Mouse (Mus musculus): ENCODE data around the gene Yeats2. TPM values are rescaled to one million over a fixed set of nuclear protein-coding genes. Genes with fewer than 3 reads are reported as not detected.

The Yeats2 gene
- polyA plus RNA-seq, 1 experiment from 2014 or later = 31.1 TPM

- Histone ChIP-seq H3K4me3 (ENCODE audit: low read depth, low read length) (peak within 1 kb of the TSS; percentile 65), H3K36me3 (ENCODE audit: control insufficient read depth, insufficient read depth, low read length) (no peaks in the 10 kb centered on the region), H3K27ac (ENCODE audit: low read depth, low read length) (no peak within 1 kb of the TSS), H3K4me2 (replicated peaks; ENCODE audit: low read depth, low read length) (peak within 1 kb of the TSS; percentile 90), H3K4me1 (replicated peaks; ENCODE audit: control insufficient read depth, insufficient read depth, low read length) (no peaks in the 10 kb centered on the region), H3K9ac (ENCODE audit: low read depth, low read length) (peak within 1 kb of the TSS; percentile 79), H3K9me3 (ENCODE audit: control insufficient read depth, low read length) (no peaks in the 10 kb centered on the region), H3K27me3 (ENCODE audit: control insufficient read depth, insufficient read depth, low read length) (no peaks in the 10 kb centered on the region)
- peak; percentile 77 for DNase-seq (ENCODE audit: low spot score)
- peak; percentile 92 for ATAC-seq (ENCODE audit: low FRiP score)
- WGBS = under 1% methylated on average over 83 of the region's 90 CpGs
Measured at GRCm38 (mm10) chr16:20240468-20241414, 99.9 kb downstream of the Yeats2 start, which contains the start of gene Map6d1. Gene Map6d1 (minus strand): TSS chr16:20241358.

DNA sequence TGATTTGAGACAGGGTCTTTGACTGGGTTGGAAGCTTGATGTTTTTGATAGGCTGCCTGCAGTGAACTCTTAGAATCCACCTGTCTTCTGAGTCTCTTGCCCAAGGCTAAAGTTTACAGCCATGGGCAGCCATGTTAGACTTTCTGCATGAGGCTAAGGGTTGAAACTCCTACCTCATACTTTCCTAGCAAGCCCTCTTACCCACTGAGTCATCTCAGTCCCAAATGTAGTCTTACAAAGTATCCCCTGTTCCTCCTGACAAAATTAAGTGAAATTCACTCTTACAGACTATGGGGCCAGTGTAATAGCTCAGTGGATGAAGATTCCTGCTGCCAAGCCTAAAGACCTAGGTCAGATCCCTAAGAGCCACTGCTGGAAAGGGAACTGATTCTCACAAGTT, 106.2 kb downstream of the Yeats2 start:
- DNase-seq (ENCODE audit: low spot score) (no peak), ATAC-seq (ENCODE audit: low FRiP score) (no peak)
- no peaks in the 10 kb centered on the region for H3K27me3 ChIP-seq (ENCODE audit: control insufficient read depth, insufficient read depth, low read length)
- H3K4me1 ChIP-seq (replicated peaks; ENCODE audit: control insufficient read depth, insufficient read depth, low read length) = no peaks in the 10 kb centered on the region
- H3K9me3 ChIP-seq (ENCODE audit: control insufficient read depth, low read length) = no peaks in the 10 kb centered on the region
- no peaks in the 10 kb centered on the region for H3K36me3 ChIP-seq (ENCODE audit: control insufficient read depth, insufficient read depth, low read length)
- H3K4me3 ChIP-seq (ENCODE audit: low read depth, low read length) = no peak overlapping the region
- no peak overlapping the region for H3K9ac ChIP-seq (ENCODE audit: low read depth, low read length)
- H3K27ac ChIP-seq (ENCODE audit: low read depth, low read length) = no peak overlapping the region
- H3K4me2 ChIP-seq (replicated peaks; ENCODE audit: low read depth, low read length) = no peak overlapping the region

DNA sequence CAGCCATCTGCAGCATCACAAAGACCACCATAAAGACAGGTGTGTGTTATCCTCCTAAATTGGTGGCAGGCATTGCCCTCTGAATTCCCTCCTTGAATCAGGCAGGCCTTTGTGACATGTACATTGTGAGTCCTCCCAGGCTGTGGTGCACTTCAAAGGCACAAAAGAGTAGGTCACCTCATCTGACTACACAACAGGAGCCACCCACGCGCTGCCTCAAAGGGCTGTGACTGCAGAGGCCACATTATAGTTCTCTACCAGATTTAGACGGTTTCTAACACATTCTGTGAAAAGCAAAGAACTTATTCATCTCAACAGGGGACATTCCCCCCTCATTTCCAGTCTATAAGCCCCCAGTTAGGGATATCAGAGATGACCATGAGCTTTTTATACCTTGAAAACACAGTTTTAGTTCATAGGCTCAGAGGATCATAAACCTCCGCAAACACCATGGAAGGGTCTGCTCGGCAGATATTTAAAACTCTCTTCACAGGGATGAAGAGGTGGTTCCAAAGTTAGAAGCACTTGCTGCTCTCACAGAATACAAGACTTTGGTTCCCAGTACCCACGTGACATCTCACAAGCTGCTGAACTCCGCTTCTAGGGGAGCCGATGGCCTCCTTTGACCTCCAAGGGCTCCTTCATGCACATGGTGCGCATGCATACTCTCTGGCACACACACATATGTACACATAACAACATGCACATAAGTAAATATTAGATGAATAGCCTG, 107.7 kb downstream of the Yeats2 start:
- Histone ChIP-seq H3K27me3 (ENCODE audit: control insufficient read depth, insufficient read depth, low read length) (no peaks in the 10 kb centered on the region), H3K27ac (ENCODE audit: low read depth, low read length) (no peak overlapping the region), H3K36me3 (ENCODE audit: control insufficient read depth, insufficient read depth, low read length) (no peaks in the 10 kb centered on the region), H3K9ac (ENCODE audit: low read depth, low read length) (no peak overlapping the region), H3K4me1 (replicated peaks; ENCODE audit: control insufficient read depth, insufficient read depth, low read length) (no peaks in the 10 kb centered on the region), H3K4me2 (replicated peaks; ENCODE audit: low read depth, low read length) (no peak overlapping the region), H3K4me3 (ENCODE audit: low read depth, low read length) (no peak overlapping the region), H3K9me3 (ENCODE audit: control insufficient read depth, low read length) (no peaks in the 10 kb centered on the region)
- no peak for DNase-seq (ENCODE audit: low spot score)
- WGBS = 91% methylated on average over 9 of the region's 9 CpGs
- ATAC-seq (ENCODE audit: low FRiP score) = no peak

DNA sequence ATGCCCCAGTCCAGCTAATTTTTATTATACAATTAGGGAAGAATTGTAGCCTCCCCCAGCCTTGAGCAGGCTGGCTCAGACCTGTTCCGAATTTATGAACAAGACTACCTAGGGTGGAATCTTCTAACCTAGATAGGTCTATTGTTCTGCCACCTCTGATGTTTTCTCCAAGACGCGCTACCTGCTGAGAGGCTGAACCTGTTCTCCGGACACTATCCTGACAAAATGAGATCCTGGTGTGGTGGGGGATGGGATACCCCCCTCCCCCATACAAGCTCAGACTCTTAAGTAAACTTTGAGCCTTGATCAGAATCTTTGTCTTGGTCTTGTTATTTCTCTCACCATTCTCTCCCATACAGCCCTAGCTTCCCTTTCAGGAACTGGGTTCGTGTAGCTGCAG, 117.1 kb downstream of the Yeats2 start:
- H3K27me3 ChIP-seq (ENCODE audit: control insufficient read depth, insufficient read depth, low read length) = no peaks in the 10 kb centered on the region
- DNase-seq (ENCODE audit: low spot score) (no peak), ATAC-seq (ENCODE audit: low FRiP score) (no peak)
- H3K9ac ChIP-seq (ENCODE audit: low read depth, low read length) = no peak overlapping the region
- H3K4me2 ChIP-seq (replicated peaks; ENCODE audit: low read depth, low read length) = no peak overlapping the region
- H3K36me3 ChIP-seq (ENCODE audit: control insufficient read depth, insufficient read depth, low read length) = no peaks in the 10 kb centered on the region
- H3K4me1 ChIP-seq (replicated peaks; ENCODE audit: control insufficient read depth, insufficient read depth, low read length) = no peaks in the 10 kb centered on the region
- 80% methylated on average over 5 of the region's 5 CpGs for WGBS
- H3K27ac ChIP-seq (ENCODE audit: low read depth, low read length) = no peak overlapping the region
- H3K4me3 ChIP-seq (ENCODE audit: low read depth, low read length) = no peak overlapping the region
- no peaks in the 10 kb centered on the region for H3K9me3 ChIP-seq (ENCODE audit: control insufficient read depth, low read length)

GRCm38 (mm10) chr16:20265089-20265488, 124.2 kb downstream of the Yeats2 start:
- no peak for ATAC-seq (ENCODE audit: low FRiP score)
- no peaks in the 10 kb centered on the region for H3K9me3 ChIP-seq (ENCODE audit: control insufficient read depth, low read length)
- no peak for DNase-seq (ENCODE audit: low spot score)
- H3K4me3 ChIP-seq (ENCODE audit: low read depth, low read length) = no peak overlapping the region
- WGBS = 85% methylated on average over 7 of the region's 7 CpGs
- H3K36me3 ChIP-seq (ENCODE audit: control insufficient read depth, insufficient read depth, low read length) = no peaks in the 10 kb centered on the region
- H3K27me3 ChIP-seq (ENCODE audit: control insufficient read depth, insufficient read depth, low read length) = no peaks in the 10 kb centered on the region
- no peak overlapping the region for H3K27ac ChIP-seq (ENCODE audit: low read depth, low read length)
- no peak overlapping the region for H3K4me2 ChIP-seq (replicated peaks; ENCODE audit: low read depth, low read length)
- no peaks in the 10 kb centered on the region for H3K4me1 ChIP-seq (replicated peaks; ENCODE audit: control insufficient read depth, insufficient read depth, low read length)
- no peak overlapping the region for H3K9ac ChIP-seq (ENCODE audit: low read depth, low read length)

GRCm38 (mm10) chr16:20271339-20271738, 130.5 kb downstream of the Yeats2 start:
- Histone ChIP-seq H3K4me1 (replicated peaks; ENCODE audit: control insufficient read depth, insufficient read depth, low read length) (no peaks in the 10 kb centered on the region), H3K9me3 (ENCODE audit: control insufficient read depth, low read length) (no peaks in the 10 kb centered on the region), H3K4me2 (replicated peaks; ENCODE audit: low read depth, low read length) (no peak overlapping the region), H3K27ac (ENCODE audit: low read depth, low read length) (no peak overlapping the region), H3K4me3 (ENCODE audit: low read depth, low read length) (no peak overlapping the region), H3K9ac (ENCODE audit: low read depth, low read length) (no peak overlapping the region), H3K27me3 (ENCODE audit: control insufficient read depth, insufficient read depth, low read length) (no peaks in the 10 kb centered on the region), H3K36me3 (ENCODE audit: control insufficient read depth, insufficient read depth, low read length) (no peaks in the 10 kb centered on the region)
- no peak for DNase-seq (ENCODE audit: low spot score)
- WGBS = 81% methylated on average over 4 of the region's 4 CpGs
- ATAC-seq (ENCODE audit: low FRiP score) = no peak

DNA sequence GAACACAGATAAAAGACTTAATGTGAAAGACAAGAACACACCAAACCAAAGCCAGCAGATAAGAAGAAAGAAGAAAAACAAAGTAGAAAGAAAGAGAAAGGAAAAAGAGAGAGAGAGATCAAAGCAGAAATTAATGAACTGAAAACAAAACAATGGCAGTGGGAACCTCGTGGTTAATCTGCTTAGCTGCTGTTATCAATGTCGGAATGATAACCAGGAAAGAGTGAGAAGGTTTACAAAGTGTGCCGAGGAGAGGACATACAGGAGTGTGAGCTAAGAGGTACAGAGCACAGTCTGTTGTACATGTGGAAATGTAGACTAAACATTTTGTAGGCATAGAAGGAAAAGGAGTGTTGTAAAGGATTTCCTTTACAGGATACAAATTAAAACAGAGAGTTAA, 132.1 kb downstream of the Yeats2 start:
- Histone ChIP-seq H3K9ac (ENCODE audit: low read depth, low read length) (no peak overlapping the region), H3K4me3 (ENCODE audit: low read depth, low read length) (no peak overlapping the region), H3K9me3 (ENCODE audit: control insufficient read depth, low read length) (no peaks in the 10 kb centered on the region), H3K27me3 (ENCODE audit: control insufficient read depth, insufficient read depth, low read length) (no peaks in the 10 kb centered on the region), H3K4me2 (replicated peaks; ENCODE audit: low read depth, low read length) (no peak overlapping the region), H3K36me3 (ENCODE audit: control insufficient read depth, insufficient read depth, low read length) (no peaks in the 10 kb centered on the region), H3K27ac (ENCODE audit: low read depth, low read length) (no peak overlapping the region), H3K4me1 (replicated peaks; ENCODE audit: control insufficient read depth, insufficient read depth, low read length) (no peaks in the 10 kb centered on the region)
- DNase-seq (ENCODE audit: low spot score) = no peak
- ATAC-seq (ENCODE audit: low FRiP score) = no peak
- WGBS = 62% methylated on average over 3 of the region's 3 CpGs

GRCm38 (mm10) chr16:20279395-20279794, 138.5 kb downstream of the Yeats2 start:
- no peaks in the 10 kb centered on the region for H3K27me3 ChIP-seq (ENCODE audit: control insufficient read depth, insufficient read depth, low read length)
- no peak overlapping the region for H3K27ac ChIP-seq (ENCODE audit: low read depth, low read length)
- no peak overlapping the region for H3K4me2 ChIP-seq (replicated peaks; ENCODE audit: low read depth, low read length)
- no peak for DNase-seq (ENCODE audit: low spot score)
- 92% methylated on average over 5 of the region's 5 CpGs for WGBS
- H3K4me1 ChIP-seq (replicated peaks; ENCODE audit: control insufficient read depth, insufficient read depth, low read length) = no peaks in the 10 kb centered on the region
- H3K9me3 ChIP-seq (ENCODE audit: control insufficient read depth, low read length) = no peaks in the 10 kb centered on the region
- H3K4me3 ChIP-seq (ENCODE audit: low read depth, low read length) = no peak overlapping the region
- peaks cover 5% of the 10 kb centered on the region; the same call in 1 of the 2 replicates for H3K36me3 ChIP-seq (ENCODE audit: control insufficient read depth, insufficient read depth, low read length)
- ATAC-seq (ENCODE audit: low FRiP score) = no peak
- no peak overlapping the region for H3K9ac ChIP-seq (ENCODE audit: low read depth, low read length)
